Mouse (Mus musculus) cerebellum, adult (tissue): ENCODE data around the gene Neo1.
"Not testable (repeated sequence)": the region's sequence is repeated elsewhere in the genome, so short reads cannot be mapped to it uniquely, and the experiment has no call there.

Experiments used
- ATAC-seq: cut with Nextera tagmentation; 2 replicates; pipeline ENCODE4 v1.9.2; 2017; ENCODE audit warnings: mild to moderate bottlenecking, moderate library complexity, mixed read lengths; ENCODE audit not compliant: insufficient number of reproducible peaks, low FRiP score, low TSS enrichment

Neo1 gene

DNA sequence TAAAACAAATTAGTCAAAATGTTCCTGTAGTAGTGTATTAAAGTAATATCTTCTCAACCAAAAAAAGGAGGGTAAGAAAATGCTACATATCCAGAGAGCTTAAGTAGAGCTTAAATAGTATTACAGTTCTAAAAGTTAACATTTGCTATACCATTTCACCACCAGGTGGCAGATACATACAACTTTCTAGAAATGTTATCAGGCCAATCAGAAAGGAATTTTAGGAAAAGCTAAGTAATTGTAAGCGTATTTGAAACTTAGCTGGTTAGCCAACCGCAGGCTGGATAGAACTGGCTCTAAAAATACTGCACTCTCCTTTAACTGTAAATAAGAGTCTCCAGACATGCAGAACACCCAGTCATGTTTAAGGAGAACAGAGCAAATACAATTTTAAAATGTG is 22.9 kb downstream of the Neo1 start:
- no peak for ATAC-seq

DNA sequence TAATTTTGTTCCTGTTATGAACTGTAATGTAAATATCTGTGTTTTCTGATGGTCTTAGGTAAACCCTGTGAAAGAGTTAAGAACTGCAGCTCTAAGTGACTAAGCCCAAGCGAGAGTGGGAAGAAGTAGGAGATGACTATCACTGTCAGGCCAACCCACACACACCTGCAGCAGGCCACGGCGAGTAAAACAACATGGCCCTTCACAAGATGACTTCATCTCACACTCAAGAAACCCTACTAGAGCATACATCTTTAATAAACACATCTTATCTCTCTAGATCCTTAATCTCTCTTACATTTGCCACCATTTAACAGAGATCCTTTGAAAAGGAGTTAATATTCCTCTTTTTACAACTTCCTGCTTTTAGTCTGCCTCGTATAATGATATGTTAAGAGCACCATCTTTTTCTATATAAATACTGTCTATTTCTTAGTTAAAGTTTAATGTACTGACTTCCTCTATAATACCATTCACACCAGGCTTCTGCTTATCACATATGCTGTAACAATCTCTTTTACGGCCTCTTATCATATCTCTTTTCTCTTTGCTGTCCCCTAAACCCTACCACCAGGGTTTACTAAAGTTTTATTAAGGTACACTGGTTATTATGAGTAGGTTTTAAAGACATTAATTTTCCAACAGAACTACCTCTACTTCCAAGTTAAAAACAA is 46.8 kb downstream of the Neo1 start:
- ATAC-seq: no peak

DNA sequence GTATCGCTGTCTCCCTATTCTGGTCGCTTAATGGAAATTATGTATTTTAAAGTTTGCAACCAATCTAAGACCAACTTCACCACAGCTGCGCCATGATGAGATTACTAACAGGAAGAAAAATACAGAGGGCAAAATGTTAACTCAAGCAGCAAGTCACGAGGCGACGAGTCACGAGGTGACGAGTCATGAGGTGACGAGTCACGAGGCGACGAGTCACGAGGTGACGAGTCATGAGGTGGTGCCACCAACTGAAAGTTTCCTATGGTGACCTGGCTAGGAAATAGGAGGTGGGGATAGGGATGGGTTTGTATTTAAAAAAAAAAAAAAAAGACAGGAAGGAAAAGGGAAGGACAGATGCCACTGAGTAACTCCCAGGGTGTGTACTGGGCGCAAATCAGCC is 57.2 kb downstream of the Neo1 start:
- no peak for ATAC-seq

DNA sequence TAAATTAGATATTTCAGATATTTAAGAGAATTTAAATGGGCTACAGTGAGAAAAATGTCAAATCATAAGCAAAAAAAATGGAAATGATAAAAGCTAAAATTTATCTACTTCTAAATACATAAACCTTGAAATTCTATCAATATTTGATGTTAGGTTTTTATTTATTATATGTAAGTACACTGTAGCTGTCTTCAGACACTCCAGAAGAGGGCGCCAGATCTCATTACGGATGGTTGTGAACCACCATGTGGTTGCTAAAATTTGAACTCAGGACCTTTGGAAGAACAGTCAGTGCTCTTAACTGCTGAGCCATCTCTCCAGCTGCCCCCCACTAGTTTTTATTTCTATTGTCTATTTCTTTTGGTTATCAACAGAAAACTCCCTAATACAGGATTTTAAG is 65.1 kb downstream of the Neo1 start:
- not testable (repeated sequence) for ATAC-seq

DNA sequence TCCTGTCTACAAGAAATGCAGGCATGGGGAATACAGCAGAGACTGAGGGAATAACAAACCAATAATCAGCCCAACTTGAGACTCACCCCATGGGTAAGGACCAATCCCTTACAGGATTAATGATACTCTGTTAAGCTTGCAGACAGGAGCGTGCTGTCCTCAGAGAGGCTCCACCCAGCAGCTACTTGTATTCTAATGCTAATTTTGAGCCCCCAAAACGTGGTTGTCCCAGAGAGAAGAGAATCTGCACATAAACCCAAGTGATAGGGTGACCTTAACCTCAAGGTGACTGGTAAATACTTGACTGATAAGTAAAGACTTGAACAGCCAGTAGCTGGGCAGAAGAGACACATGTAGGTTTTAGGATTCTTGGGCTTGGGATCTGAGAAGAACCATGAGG is 68.9 kb downstream of the Neo1 start:
- ATAC-seq: no peak

DNA sequence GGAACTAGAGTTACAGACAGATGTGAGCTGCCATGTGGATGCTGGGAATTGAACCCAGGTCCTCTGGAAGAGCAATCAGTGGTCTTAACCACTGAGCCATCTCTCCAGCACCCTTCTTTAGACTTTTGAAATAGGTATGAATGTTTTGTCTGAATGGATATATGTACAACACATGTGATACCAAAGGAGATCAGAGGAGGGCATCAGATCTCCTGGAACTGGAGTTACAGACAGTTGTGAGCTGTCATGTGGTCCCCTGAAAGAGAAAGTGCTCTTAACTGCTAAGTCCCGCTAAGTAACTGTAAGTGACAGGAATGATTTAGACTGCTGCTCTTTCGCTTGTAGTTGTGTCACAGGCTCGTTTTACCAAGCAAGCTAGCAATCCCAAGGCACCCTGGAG is 80.7 kb downstream of the Neo1 start:
- no peak for ATAC-seq

DNA sequence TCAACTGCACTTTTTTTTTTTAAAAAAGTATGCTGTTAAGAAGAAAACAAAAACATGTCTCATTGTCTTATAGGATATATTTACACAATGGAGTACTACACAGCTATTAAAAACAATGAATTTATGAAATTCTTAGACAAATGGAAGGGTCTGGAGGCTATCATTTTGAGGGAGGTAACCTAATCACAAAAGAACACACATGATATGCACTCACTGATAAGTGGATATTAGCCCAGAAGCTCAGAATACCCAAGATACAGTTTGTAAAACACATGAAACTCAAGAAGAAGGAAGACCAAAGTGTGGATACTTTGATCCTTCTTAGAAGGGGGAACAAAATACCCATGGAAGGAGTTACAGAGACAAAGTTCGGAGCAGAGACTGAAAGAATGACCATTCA is 90.3 kb downstream of the Neo1 start:
- ATAC-seq: not testable (repeated sequence)

DNA sequence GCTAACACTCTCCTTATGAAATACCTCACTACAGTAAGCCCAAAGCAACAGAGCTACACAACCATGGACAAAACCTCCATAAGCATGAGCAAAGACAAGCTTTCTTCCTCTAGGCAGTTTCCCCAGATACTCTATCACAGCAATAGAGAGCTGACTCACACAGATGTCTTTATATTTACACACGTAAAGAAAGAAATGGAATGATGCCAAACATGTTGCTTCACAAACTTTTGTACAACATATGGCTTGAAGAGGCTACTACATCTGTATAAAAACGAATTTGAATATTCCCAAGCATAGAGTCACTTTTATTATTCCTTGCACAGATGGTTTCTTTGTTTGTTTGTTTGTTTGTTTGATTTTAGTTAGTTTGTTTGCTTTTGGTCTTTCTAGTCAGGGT is 101.5 kb downstream of the Neo1 start:
- no peak for ATAC-seq

DNA sequence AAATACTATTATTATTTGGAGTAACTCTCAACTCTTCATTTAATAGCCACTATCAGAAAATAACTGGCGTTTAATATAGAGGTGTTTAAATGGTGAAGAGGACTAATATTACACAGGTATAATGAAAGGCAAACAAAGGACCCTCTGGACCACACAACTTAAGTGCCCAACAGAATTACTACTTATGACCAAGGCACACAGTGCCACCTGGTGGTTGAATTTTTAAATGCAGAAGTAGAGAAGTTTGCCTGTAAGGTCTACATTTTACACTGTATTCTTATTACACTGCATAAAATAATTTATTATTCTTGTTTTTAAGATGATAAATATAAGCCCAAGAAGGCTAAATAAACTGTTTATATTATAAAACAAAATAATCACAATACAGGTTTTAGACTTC is 108.1 kb downstream of the Neo1 start:
- no peak for ATAC-seq

DNA sequence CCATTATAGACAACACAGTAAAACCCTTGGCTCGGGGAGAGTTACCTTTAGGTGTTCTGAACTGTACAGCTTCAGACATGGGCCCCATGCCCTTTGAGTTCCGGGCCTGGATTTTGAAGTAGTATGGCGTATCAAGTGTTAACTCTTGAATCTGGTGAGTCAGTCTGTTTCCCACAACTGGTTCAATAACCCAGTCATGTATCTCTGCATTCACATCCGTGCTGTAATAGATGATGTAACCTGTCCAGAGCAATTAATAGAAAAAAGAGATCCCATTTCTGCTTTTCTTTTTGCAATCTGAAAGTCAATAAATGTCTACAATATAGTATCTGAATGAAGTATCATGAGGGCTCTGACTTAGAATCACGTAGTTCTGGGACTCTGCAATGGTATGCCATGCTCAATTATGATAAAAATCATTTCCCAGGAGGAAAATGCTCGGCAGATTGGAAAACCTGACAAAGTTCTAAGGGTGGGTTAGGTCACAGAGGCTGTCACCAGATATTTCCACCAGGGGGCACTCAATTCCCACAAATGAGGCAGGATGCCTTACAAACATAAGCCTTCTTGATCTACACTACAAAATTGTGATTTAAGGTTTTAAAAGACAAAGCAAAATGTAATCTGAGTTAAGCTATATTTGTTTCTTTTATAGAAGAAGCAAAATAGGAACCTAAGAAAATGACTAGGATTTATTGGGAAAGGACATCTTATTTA is 133.2 kb downstream of the Neo1 start:
- ATAC-seq: no peak

DNA sequence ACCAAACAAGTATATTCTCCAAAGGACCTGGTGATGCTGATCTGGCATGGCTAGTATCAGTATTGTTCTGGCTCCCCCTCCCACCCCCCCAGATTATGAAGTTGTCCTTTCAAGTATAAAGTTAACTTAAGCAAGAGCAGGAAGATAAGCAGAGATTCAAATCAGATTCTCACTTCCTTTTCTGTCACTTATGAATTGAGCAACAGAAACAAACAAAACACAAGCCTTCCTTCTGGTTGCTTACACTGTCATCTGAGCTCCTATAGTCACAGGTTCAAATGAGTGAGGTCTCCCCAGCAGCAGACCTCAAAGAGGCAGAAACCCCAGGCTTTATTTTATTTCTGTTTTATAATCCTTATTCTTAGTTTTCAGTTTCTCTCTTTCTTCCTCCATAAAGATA is 136.6 kb downstream of the Neo1 start:
- ATAC-seq: no peak

DNA sequence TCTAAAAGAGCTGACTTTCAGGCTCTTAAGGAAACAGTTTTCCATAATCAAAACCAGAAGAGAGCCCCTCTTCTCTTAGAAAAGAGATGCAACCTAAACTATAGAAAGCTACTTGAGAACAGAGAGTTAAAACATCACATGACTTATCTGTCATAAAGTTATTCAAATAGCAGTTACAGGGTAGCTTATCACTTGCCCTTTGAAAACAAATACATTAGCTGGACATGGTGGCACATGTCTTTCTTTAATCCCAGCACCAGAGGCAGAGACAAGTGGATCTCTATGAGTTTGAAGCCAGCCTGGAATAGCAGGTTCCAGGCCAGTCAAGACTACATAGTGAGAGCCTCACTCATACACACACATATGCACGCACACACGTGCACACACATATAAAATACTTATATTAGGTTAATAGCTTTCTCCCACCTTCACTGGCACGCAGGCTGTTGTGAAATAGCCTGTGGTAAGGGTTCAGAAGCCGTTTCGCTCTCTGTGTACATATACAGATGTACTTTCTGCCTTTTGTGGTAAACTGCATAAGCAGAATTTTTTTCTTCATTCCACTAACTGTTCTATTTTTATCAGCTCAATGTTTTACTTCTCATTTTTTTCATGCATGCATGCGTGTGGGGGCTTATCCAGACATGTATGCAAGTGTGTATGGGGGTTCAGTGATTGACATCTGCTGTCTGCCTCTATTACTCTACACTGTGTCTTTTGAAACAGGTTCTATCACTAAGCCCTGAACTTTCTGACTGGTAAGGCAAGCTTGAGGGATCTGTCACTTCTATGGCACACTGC is 144.2 kb downstream of the Neo1 start:
- ATAC-seq: no peak

DNA sequence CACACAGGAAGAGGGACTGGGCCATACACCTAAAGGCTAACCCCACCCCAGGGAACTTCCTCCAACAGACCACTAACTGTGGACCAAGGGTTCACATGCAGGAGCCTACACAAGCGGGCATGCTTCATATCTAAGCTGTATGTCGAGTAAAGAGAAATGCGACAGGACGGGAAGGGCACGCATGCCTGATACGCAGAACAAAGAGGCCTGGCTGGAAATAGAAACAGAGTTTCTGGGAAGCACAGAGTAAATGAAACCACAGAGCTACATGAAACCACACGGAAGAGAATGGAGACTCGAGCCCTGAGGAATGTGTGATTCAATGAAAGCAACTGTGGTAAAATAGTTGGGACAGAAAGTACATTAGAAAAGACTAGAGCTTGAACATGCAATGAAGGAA is 145.3 kb downstream of the Neo1 start:
- no peak for ATAC-seq

DNA sequence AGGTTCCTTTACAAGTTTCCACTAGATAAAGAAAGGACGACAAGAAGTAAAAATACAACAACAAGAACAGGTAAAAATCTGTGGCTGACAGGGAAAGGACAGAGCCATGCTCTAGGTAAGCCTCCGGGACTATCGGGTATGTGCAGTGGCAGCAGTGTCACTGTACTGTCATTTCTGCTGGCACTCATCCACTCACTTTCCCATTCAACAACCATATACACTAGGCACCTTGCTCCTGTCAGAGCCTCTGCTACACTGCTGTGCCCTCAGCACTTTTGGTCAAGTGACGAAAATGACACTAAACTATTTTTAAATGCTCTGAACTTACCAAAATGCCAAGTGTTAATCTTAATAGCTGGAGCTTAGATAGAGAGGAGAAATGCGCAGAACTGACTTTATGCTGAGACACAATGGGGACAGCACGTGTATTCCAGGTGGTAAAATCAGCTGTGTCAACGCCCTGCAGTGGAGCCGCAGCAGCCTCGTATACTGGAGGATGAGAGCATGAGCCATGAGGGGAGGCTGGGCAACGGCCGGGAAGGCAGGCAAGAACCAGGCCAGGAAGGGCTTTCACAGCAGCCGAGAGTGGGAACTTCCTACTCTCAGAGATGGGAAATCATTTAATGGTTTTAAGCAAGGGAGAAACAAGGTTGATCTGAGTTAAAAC is 146.3 kb downstream of the Neo1 start:
- ATAC-seq: no peak

DNA sequence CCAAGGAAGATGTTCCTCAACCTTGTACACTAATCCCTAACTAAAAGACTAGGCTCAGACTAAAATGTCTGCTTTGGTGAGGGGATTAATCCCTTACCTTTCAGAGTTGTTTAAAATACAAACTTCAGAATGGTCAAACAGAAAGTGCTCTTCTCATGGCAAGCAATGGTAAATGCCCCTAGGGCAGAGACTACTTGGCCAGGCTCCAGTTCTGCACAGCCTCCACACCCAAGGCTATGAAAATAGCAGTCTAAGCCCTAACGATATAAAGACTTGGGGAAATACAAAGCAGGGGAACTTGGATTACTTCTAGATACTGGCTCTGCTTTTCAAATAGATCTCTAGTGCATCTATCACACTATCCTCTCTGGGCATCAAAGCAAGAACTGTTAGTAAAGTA is 153.6 kb downstream of the Neo1 start:
- ATAC-seq: no peak

DNA sequence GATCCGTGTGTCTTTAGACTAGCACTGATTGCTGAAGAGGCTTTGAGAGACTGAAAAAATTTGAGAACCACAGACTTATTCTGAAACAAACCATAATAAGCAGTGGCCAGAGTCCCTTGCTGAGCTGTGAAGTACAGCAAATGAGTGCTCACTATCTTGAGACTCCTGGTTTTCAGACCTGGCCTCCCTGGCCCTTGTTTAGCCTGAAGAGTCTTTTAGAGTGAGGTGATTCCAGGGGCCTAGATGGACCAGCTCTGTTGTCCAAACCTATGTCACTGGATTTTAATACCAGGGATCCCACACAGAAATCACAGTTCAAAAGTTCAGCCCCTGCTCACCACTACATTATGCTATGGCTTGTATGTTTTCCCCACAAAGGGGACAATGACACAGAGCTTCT is 156.4 kb downstream of the Neo1 start:
- no peak for ATAC-seq

DNA sequence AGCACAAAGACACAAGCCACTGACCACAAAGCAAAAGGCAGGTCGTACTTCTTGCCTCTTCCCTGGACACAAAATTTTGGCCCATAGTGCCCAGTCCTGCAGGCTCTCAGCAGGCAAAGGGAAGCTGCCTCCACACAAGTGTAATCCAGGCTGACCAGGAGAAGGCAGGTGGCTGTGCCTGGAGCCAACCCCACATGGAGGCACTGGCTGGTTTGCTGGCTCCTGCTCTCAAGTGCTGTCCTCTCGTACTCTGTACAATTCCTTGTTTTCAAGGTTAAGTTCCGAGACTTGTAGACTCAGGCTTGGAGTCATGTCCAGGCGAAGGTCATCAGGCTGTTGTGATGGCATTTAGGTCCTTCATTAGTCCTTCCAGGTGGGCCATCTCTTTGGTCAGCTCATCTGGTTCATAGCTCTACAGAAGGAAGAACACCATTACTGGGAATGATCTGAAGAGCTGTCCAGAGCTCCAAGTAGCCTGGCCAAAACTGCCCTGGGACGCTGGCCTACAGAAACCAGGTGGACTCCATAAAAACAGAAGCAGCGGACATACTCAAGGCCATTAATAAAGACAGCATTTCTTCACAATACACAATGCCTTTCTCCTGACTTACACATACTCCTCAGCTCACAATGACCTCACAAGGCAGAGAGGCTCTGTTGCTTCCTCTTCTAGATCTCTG is 159.2 kb downstream of the Neo1 start:
- ATAC-seq: peak; percentile 89

DNA sequence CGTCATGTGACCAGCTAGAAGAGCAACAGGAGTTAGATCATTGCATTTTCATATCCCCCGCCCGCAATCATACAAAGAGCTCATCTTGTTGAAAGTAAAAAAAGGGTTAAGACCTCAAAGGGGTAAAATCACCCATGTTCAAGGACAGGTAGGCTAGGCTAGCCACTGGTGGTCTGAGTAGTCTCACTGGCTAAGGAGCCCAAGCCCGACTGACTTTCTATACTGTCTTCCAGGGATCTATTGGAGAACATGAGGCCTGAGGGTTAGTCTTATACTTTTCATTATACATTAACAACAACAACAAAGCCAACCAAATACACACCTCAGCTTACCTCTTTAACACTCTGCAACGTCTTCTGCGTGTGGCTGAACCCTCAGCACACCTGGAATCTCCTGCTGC is 160.8 kb downstream of the Neo1 start:
- ATAC-seq: no peak

DNA sequence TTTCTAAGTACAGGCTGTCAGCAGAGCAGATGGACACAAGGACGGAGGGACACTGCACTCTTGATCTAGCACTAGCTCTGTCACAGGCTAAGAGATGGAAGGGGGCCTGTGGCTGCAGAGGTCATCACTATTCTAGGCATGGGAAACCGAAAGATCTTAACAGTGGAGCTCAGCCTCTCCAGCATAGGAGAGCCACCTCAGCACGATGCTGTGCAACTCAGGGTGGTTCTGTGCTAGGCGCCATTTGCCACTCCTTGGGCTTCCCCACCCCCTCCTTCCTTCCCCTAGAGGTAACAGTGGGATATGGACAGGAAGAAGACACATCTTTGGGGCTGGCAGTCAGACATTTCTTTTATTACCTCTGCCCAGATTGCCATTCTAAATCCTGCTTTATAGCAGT is 161.9 kb downstream of the Neo1 start:
- no peak for ATAC-seq

DNA sequence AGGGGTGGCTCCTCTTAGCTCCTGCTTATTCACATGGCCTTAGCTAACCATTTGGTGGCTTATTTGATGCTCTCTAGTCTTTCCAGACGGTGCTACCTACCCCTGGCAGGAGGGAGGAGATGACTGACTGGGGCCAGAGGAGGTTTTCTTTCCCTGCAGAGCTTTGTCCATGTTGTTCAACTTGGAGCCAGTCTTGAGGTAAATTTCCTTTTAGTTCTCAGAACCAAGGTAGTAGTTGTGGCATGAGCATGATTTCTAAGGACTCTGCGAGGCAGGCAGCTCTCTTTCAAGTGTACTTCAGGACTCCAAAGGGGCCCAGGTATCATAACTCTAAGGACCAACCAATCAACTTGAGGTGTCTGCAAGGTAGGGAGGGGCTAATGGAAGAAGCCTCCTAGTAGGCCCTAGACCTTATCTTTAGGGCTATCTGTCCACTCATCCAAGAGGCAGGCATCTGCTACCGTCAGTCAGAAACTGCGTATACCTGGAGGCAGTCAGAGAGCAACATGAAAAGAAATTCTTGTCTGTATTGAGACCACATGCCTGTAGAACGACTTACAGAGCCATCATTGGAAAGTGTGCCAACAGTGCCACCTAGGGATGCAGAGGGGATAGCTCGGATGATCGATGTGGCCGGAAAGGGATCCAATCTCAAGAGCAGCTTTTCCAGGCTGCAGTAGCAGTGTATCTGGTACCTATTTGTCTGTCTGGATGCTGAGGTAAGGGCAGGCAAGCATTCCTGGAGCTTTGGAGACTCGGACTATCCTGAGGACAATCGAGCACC is 162.5 kb downstream of the Neo1 start:
- 0 out of 2 replicates have a peak, but pooled peaks have one; percentile 8 for ATAC-seq
